Mouse (Mus musculus): ENCODE data around the gene Gucy2g. TPM values are rescaled to one million over a fixed set of nuclear protein-coding genes. Genes with fewer than 3 reads are reported as not detected.

Gucy2g gene
- total RNA-seq, 2 experiments from 2014 or later = not detected

GRCm38 (mm10) chr19:55211698-55212097, 29.3 kb downstream of the Gucy2g start:
- ATAC-seq (replicated peaks; ENCODE audit: low FRiP score, low TSS enrichment, poor library complexity, severe bottlenecking) = no peak

- no peak for ATAC-seq (replicated peaks; ENCODE audit: low FRiP score, low TSS enrichment, poor library complexity, severe bottlenecking)
These were observed 32.0 kb downstream of the Gucy2g start for GRCm38 (mm10) chr19:55209084-55209483.

GRCm38 (mm10) chr19:55208654-55209053, 32.4 kb downstream of the Gucy2g start:
- no peak for ATAC-seq (replicated peaks; ENCODE audit: low FRiP score, low TSS enrichment, poor library complexity, severe bottlenecking)

- 0 out of 2 replicates have a peak, but pooled peaks have one; percentile 8 for ATAC-seq (replicated peaks; ENCODE audit: low FRiP score, low TSS enrichment, poor library complexity, severe bottlenecking)
These were observed 33.1 kb downstream of the Gucy2g start for GRCm38 (mm10) chr19:55207746-55208538.

GRCm38 (mm10) chr19:55207205-55207604, 33.8 kb downstream of the Gucy2g start:
- ATAC-seq (replicated peaks; ENCODE audit: low FRiP score, low TSS enrichment, poor library complexity, severe bottlenecking) = peak; percentile 84

GRCm38 (mm10) chr19:55206482-55207138, 34.4 kb downstream of the Gucy2g start:
- ATAC-seq (replicated peaks; ENCODE audit: low FRiP score, low TSS enrichment, poor library complexity, severe bottlenecking) = peak; percentile 50

- ATAC-seq (replicated peaks; ENCODE audit: low FRiP score, low TSS enrichment, poor library complexity, severe bottlenecking) = peak; percentile 77
These were observed 42.7 kb downstream of the Gucy2g start for GRCm38 (mm10) chr19:55198303-55198702.

GRCm38 (mm10) chr19:55195574-55195973, 45.5 kb downstream of the Gucy2g start:
- ATAC-seq (replicated peaks; ENCODE audit: low FRiP score, low TSS enrichment, poor library complexity, severe bottlenecking) = no peak

GRCm38 (mm10) chr19:55194520-55195170, 46.4 kb downstream of the Gucy2g start:
- ATAC-seq (replicated peaks; ENCODE audit: low FRiP score, low TSS enrichment, poor library complexity, severe bottlenecking) = no peak

GRCm38 (mm10) chr19:55193717-55194394, 47.2 kb downstream of the Gucy2g start:
- ATAC-seq (replicated peaks; ENCODE audit: low FRiP score, low TSS enrichment, poor library complexity, severe bottlenecking) = no peak

- no peak for ATAC-seq (replicated peaks; ENCODE audit: low FRiP score, low TSS enrichment, poor library complexity, severe bottlenecking)
These were observed 48.6 kb downstream of the Gucy2g start for GRCm38 (mm10) chr19:55192254-55192945.

GRCm38 (mm10) chr19:55191596-55191995, 49.4 kb downstream of the Gucy2g start:
- ATAC-seq (replicated peaks; ENCODE audit: low FRiP score, low TSS enrichment, poor library complexity, severe bottlenecking) = no peak

- ATAC-seq (replicated peaks; ENCODE audit: low FRiP score, low TSS enrichment, poor library complexity, severe bottlenecking) = no peak
These were observed 51.0 kb downstream of the Gucy2g start for GRCm38 (mm10) chr19:55190065-55190464.

- ATAC-seq (replicated peaks; ENCODE audit: low FRiP score, low TSS enrichment, poor library complexity, severe bottlenecking) = no peak
These were observed 55.4 kb downstream of the Gucy2g start for GRCm38 (mm10) chr19:55185651-55186050.

- ATAC-seq (replicated peaks; ENCODE audit: low FRiP score, low TSS enrichment, poor library complexity, severe bottlenecking) = no peak
These were observed 56.0 kb downstream of the Gucy2g start for GRCm38 (mm10) chr19:55185074-55185473.

GRCm38 (mm10) chr19:55184442-55184841, 56.6 kb downstream of the Gucy2g start:
- no peak for ATAC-seq (replicated peaks; ENCODE audit: low FRiP score, low TSS enrichment, poor library complexity, severe bottlenecking)

- ATAC-seq (replicated peaks; ENCODE audit: low FRiP score, low TSS enrichment, poor library complexity, severe bottlenecking) = no peak
These were observed 60.6 kb downstream of the Gucy2g start, which contains the start of gene Tectb for GRCm38 (mm10) chr19:55180433-55180832. Tectb (plus strand) TSS chr19:55180733.

- no peak for ATAC-seq (replicated peaks; ENCODE audit: low FRiP score, low TSS enrichment, poor library complexity, severe bottlenecking)
These were observed 63.9 kb downstream of the Gucy2g start for GRCm38 (mm10) chr19:55177143-55177542.

- ATAC-seq (replicated peaks; ENCODE audit: low FRiP score, low TSS enrichment, poor library complexity, severe bottlenecking) = no peak
These were observed 69.5 kb downstream of the Gucy2g start for GRCm38 (mm10) chr19:55171585-55171984.
